Mouse (Mus musculus) heart, embryonic 14.5 days (tissue): ENCODE results near the gene Abca1. TPM values are rescaled to one million over a fixed set of nuclear protein-coding genes. Genes with fewer than 3 reads are reported as not detected.

Experiments
- ATAC-seq: fragments of 200-750 bp; cut with Nextera tagmentation; 2 replicates; pipeline ENCODE4 v1.8.0; 2017; ENCODE audit warnings: low read depth, moderate TSS enrichment; ENCODE audit not compliant: insufficient number of reproducible peaks, insufficient read depth, low FRiP score
- H3K27ac ChIP-seq, 2 experiments: fragments of 200-500 bp in 1 of 2; fragments of 300-500 bp in 1 of 2; sonication (generic) in 1 of 2; replicated peaks in 1 of 2; 2 replicates each; pipeline ENCODE4 v1.5.1; 2012 to 2014; ENCODE audit warnings: low read depth in 2 of 2, low read length in 2 of 2, control low read depth in 1 of 2, mild to moderate bottlenecking in 1 of 2, mixed read lengths in 1 of 2; ENCODE audit not compliant: control insufficient read depth in 1 of 2, insufficient read depth in 1 of 2
- H3K27me3 ChIP-seq: fragments of 300-500 bp; sonication (generic); 2 replicates; pipeline ENCODE4 v1.6.1; 2014; ENCODE audit warnings: mild to moderate bottlenecking, low read length, control low read depth; ENCODE audit not compliant: control insufficient read depth, insufficient read depth
- H3K36me3 ChIP-seq: fragments of 300-500 bp; sonication (generic); 2 replicates; pipeline ENCODE4 v1.6.1; 2014; ENCODE audit warnings: mild to moderate bottlenecking, control low read depth, low read length, mixed read lengths; ENCODE audit not compliant: control insufficient read depth, insufficient read depth
- H3K4me1 ChIP-seq, 2 experiments: fragments of 200-500 bp in 1 of 2; fragments of 300-500 bp in 1 of 2; sonication (generic) in 1 of 2; 2 replicates each; pipeline ENCODE4 v1.6.1; 2012 to 2014; ENCODE audit warnings: low read length in 2 of 2, control low read depth in 1 of 2, mixed read lengths in 1 of 2; ENCODE audit not compliant: control insufficient read depth in 2 of 2, insufficient read depth in 2 of 2
- H3K4me2 ChIP-seq: fragments of 300-500 bp; sonication (generic); 2 replicates; pipeline ENCODE4 v1.6.1; 2014; ENCODE audit warnings: mild to moderate bottlenecking, low read length
- H3K4me3 ChIP-seq, 2 experiments: fragments of 200-500 bp in 1 of 2; fragments of 300-500 bp in 1 of 2; sonication (generic) in 1 of 2; 2 replicates each; pipeline ENCODE4 v1.5.1; 2012 to 2014; ENCODE audit warnings: low read length in 2 of 2, mild to moderate bottlenecking in 2 of 2, control low read depth in 1 of 2, low read depth in 1 of 2, moderate library complexity in 1 of 2; ENCODE audit not compliant: control insufficient read depth in 1 of 2, insufficient read depth in 1 of 2
- H3K9ac ChIP-seq: fragments of 300-500 bp; sonication (generic); 2 replicates; pipeline ENCODE4 v1.6.1; 2014; ENCODE audit warnings: mild to moderate bottlenecking, low read length
- H3K9me3 ChIP-seq: fragments of 300-500 bp; sonication (generic); 2 replicates; pipeline ENCODE4 v1.6.1; 2016; ENCODE audit warnings: low read length, control low read depth; ENCODE audit not compliant: control insufficient read depth
- WGBS: fragments of 180-500 bp; shearing (Covaris S2); extraction: QIAGEN DNeasy Blood & Tissue Kit; methylation state at CpG from one replicate; pipeline ENCODE4 v1.1.7; 2014; 5-methylcytosine and 5-hydroxymethylcytosine counted together
- polyA plus RNA-seq: library from polyadenylated mRNA; unstranded; fragments of >200 nt; fragmentation: Nextera tagmentation; extraction: Ambion mirVana; gene quantifications from 2 replicates; pipeline ENCODE4 v1.2.1, GENCODE M21; 2014

The Abca1 gene
- polyA plus RNA-seq, 1 experiment from 2014 or later = 7.8 TPM

- H3K27me3 ChIP-seq = no peaks in the 10 kb centered on the region
- WGBS = 39% methylated on average over 6 of the region's 6 CpGs
- H3K9me3 ChIP-seq = 0 out of 2 replicates have a peak, but pooled peaks cover 3% of the 10 kb centered on the region
- ATAC-seq = no peak
- H3K4me2 ChIP-seq = no peak overlapping the region
- H3K27ac ChIP-seq = no peak overlapping the region
- no peak overlapping the region for H3K9ac ChIP-seq
- peaks cover 33% of the 10 kb centered on the region for H3K36me3 ChIP-seq
- no peak overlapping the region for H3K4me3 ChIP-seq
- no peaks in the 10 kb centered on the region for H3K4me1 ChIP-seq
These were observed 28.8 kb downstream of the Abca1 start for GRCm38 (mm10) chr4:53130622-53131517.

- Histone ChIP-seq H3K9me3 (0 out of 2 replicates have a peak, but pooled peaks cover 3% of the 10 kb centered on the region), H3K4me3 (no peak overlapping the region), H3K4me1 (no peaks in the 10 kb centered on the region), H3K27me3 (no peaks in the 10 kb centered on the region), H3K27ac (no peak overlapping the region), H3K36me3 (peaks cover 33% of the 10 kb centered on the region), H3K9ac (no peak overlapping the region), H3K4me2 (no peak overlapping the region)
- ATAC-seq = no peak
- WGBS = 75% methylated on average over 11 of the region's 11 CpGs
These were observed 29.9 kb downstream of the Abca1 start for GRCm38 (mm10) chr4:53129716-53130301.

GRCm38 (mm10) chr4:53127266-53127665, 32.4 kb downstream of the Abca1 start:
- Histone ChIP-seq H3K4me1 (no peaks in the 10 kb centered on the region; a peak in 1 of 4 replicates), H3K9ac (no peak overlapping the region), H3K27me3 (no peaks in the 10 kb centered on the region), H3K4me2 (no peak overlapping the region), H3K36me3 (peaks cover 33% of the 10 kb centered on the region), H3K4me3 (no peak overlapping the region), H3K27ac (no peak overlapping the region), H3K9me3 (0 out of 2 replicates have a peak, but pooled peaks cover 3% of the 10 kb centered on the region)
- 92% methylated on average over 5 of the region's 5 CpGs for WGBS
- no peak for ATAC-seq

GRCm38 (mm10) chr4:53126794-53127193, 32.9 kb downstream of the Abca1 start:
- H3K4me1 ChIP-seq = no peaks in the 10 kb centered on the region; a peak in 1 of 4 replicates
- no peak overlapping the region for H3K9ac ChIP-seq
- H3K4me3 ChIP-seq = no peak overlapping the region
- no peaks in the 10 kb centered on the region for H3K27me3 ChIP-seq
- H3K27ac ChIP-seq = no peak overlapping the region
- WGBS = 94% methylated on average over 7 of the region's 7 CpGs
- 0 out of 2 replicates have a peak, but pooled peaks cover 3% of the 10 kb centered on the region for H3K9me3 ChIP-seq
- H3K36me3 ChIP-seq = peaks cover 33% of the 10 kb centered on the region
- ATAC-seq = no peak
- H3K4me2 ChIP-seq = no peak overlapping the region

- Histone ChIP-seq H3K4me3 (no peak overlapping the region), H3K9me3 (0 out of 2 replicates have a peak, but pooled peaks cover 3% of the 10 kb centered on the region), H3K27me3 (no peaks in the 10 kb centered on the region), H3K4me2 (no peak overlapping the region), H3K4me1 (peaks cover 0 to 2% of the 10 kb centered on the region in 2 experiments; a peak in 1 of 4 replicates), H3K27ac (no peak overlapping the region), H3K9ac (no peak overlapping the region), H3K36me3 (peaks cover 22% of the 10 kb centered on the region)
- no peak for ATAC-seq
- 80% methylated on average over 10 of the region's 10 CpGs for WGBS
These were observed 34.7 kb downstream of the Abca1 start for GRCm38 (mm10) chr4:53124837-53125490.

- 79% methylated on average over 3 of the region's 3 CpGs for WGBS
- Histone ChIP-seq H3K4me1 (peaks cover 0 to 2% of the 10 kb centered on the region in 2 experiments; a peak in 1 of 4 replicates), H3K9ac (no peak overlapping the region), H3K27me3 (no peaks in the 10 kb centered on the region), H3K4me3 (no peak overlapping the region), H3K36me3 (peaks cover 13% of the 10 kb centered on the region), H3K9me3 (0 out of 2 replicates have a peak, but pooled peaks cover 3% of the 10 kb centered on the region), H3K4me2 (no peak overlapping the region), H3K27ac (no peak overlapping the region)
- ATAC-seq = no peak
These were observed 37.4 kb downstream of the Abca1 start for GRCm38 (mm10) chr4:53122310-53122709.

- Histone ChIP-seq H3K9ac (no peak overlapping the region), H3K27ac (no peak overlapping the region), H3K36me3 (peaks cover 6% of the 10 kb centered on the region), H3K27me3 (no peaks in the 10 kb centered on the region), H3K4me3 (no peak overlapping the region), H3K4me2 (no peak overlapping the region), H3K4me1 (peaks cover 0 to 2% of the 10 kb centered on the region in 2 experiments; a peak in 1 of 4 replicates), H3K9me3 (0 out of 2 replicates have a peak, but pooled peaks cover 2% of the 10 kb centered on the region)
- no peak for ATAC-seq
- 46% methylated on average over 7 of the region's 7 CpGs for WGBS
These were observed 38.0 kb downstream of the Abca1 start for GRCm38 (mm10) chr4:53121516-53122227.
